Mouse (Mus musculus): ENCODE results near the gene Stat5a.

Stat5a gene

DNA sequence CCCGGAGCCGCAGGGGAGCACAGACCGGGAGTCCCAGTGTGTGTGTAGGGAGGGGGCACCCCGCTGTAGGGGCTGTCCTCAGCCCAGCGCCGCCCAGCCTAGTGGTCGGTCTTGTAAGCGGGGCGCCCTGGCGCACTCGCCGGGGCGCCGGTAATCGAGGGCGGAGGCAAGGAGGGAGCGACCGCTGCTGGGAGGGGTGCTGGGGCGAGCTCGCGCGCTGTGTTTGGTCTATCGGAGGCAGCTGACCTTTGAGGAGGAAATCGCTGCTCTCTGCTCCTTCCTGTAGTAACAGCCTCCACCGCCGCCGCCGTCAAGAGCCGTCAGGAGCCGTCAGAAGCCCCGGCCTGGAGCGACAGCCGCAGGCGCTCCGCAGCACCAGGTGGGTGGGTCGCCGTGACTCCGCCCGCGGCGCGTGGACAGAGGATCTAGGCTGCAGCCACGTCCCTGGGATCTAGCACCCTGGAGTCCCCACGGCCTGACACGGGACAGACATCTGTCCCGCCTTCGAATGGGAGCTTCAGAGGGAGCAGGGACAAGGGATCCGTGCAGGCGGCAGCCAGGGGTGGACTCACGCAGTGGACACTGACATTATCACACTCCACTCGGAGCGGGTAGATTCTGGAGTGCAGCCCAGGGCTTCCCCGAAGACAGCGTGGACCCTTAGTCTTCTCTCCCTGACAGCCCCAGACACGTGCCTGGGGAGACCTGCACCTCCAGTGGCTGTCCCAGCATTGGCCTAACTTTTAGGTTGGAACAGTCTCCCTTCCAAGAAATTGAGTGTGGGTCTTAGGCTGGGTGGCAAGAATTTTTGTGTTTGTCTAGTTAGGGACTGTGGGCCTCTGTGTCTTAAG lies 1.3 kb downstream of the Stat5a start:
- DNase-seq (ENCODE audit: low read depth, low spot score): peak; percentile 55

DNA sequence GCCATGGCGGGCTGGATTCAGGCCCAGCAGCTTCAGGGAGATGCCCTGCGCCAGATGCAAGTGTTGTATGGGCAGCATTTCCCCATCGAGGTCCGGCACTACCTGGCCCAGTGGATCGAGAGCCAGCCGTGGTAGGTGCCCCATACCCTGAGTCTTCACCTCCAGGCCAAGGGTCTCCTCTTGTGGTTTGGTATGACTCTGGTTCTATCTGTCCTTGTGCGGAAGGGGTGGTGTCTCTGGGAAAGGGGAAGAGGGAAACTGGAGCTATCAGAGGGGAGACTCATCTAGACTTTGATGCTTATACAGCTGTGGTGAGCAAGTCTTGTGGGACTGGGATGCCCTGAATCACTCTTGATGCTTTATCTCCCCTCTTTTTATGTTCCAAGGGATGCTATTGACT lies 2.2 kb downstream of the Stat5a start:
- DNase-seq (ENCODE audit: low read depth, low spot score): no peak

DNA sequence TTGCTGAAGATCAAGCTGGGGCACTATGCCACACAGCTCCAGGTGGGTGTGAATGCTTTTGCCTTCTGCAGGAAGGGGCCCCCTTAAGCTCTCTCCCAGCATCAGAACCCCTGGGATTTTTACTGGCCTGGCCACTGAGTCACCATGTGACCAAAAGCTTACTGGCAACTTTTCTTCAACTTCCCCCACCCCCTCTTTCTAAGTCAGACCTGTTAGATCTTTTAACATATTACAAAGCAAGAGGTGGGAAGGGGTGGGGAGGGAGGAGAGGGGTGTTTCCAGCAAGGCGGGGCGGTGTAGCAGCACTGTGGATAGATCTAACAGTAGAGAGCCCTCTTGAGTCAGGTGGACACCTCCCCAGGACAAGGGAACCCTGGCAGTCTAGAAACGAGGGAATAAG lies 2.7 kb downstream of the Stat5a start:
- DNase-seq (ENCODE audit: low read depth, low spot score): no peak

DNA sequence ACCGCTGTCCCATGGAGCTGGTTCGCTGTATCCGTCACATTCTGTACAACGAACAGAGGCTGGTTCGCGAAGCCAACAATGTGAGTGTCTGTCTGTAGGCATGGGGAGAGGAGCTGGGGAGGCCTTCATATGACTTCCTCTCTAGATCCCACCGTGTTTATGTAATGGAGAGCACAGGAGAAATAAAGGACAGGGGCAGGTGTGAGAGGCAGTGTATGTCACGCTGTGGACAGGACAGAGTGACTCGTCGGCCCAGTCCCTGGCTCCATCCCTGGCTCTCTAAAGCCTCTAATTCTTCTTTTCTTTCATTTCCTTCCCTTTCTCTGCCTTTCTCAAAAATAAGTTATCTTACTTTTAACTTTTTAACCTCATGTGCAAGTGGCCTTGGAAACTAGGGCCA lies 4.0 kb downstream of the Stat5a start:
- no peak for DNase-seq (ENCODE audit: low read depth, low spot score)

DNA sequence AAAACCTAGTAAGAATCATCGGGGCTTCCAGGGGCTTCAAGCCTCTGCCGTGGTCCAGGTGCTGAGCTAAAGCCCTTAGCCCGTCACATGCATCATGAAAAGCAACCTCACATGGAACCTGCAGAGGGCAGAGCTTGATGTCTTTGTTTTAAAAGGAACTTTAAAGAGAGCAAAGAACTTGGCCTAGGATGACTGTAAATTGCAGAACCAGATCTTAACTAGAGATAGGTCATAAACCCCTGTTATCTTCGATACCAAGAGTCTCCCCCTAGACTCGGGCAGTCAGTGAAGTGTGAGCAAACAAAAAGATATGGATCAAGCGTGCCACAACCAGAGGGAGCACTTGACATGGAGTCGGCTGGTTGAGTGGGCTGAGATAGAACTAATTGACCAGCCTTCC lies 6.5 kb downstream of the Stat5a start:
- no peak for DNase-seq (ENCODE audit: low read depth, low spot score)

DNA sequence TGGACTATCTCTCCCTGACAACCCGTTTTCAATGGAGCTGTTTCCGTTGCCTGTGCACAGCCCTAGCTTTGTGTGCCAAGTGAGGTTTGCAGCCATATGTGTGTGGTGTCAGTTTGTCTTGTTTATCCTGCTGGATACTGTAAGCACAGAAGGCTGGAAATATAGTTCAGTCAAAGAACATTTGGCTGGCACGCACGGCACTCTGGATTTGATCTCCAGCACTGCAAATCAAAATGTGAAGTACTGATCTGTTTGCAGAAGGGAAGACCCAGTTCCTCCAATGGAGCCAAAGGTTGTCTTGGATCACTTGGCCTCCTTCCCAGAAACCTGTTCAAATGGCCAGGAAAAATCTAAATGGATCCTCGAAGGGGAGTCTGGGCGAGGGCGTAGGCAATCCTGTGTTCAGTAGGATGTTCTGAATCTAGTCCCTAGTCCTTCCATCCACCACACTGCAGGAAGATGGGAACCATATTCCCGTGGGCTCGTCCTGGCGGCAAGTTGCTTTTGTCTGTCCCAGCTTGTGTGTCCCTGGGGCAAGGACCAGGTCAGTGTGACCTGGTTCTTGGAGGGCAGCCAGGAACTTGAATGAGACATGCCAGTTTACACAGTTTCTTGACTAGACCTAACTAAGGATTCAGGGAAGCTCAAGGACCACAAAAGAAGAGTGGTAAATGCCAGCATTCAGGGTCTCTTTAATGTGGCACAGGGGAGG lies 11.3 kb downstream of the Stat5a start:
- DNase-seq (ENCODE audit: low read depth, low spot score): no peak

DNA sequence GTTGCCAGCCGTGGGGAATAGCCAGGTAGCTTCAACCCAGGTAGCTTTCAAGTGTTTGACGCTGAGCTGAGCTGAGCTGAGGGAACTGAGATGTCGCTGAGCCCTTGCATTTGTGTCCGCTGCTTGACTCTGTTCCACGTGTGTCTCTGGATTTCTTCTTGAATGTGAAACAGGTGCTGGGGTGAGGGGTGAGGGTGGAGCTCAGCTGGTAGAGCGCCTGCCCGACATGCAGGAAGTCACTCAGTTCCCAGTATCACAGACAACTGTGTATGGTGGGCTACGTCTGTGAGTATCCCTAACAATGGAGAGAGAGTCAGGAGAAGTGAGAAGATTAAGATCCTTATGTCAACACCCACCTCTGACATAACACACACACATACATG lies 11.8 kb downstream of the Stat5a start:
- DNase-seq (ENCODE audit: low read depth, low spot score): no peak

DNA sequence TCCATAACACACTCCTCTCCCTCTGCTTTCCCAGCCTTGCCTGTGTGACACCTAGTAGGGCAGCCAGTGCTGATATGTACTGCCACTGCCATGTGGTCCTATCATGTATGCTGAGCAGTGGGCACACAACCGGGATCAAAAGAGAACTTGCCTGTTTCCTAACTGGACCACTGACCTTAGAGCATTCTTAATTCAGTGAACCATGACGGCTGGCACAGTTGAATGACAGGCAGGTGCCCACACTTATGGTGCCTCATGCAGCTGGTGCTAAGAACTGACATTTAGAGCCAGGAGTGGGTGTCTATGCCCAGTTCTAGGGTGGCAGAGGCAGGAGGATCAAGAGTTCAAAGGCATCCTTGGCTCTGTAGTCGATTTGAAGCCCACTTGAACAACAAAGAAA lies 16.6 kb downstream of the Stat5a start:
- DNase-seq (ENCODE audit: low read depth, low spot score): no peak

DNA sequence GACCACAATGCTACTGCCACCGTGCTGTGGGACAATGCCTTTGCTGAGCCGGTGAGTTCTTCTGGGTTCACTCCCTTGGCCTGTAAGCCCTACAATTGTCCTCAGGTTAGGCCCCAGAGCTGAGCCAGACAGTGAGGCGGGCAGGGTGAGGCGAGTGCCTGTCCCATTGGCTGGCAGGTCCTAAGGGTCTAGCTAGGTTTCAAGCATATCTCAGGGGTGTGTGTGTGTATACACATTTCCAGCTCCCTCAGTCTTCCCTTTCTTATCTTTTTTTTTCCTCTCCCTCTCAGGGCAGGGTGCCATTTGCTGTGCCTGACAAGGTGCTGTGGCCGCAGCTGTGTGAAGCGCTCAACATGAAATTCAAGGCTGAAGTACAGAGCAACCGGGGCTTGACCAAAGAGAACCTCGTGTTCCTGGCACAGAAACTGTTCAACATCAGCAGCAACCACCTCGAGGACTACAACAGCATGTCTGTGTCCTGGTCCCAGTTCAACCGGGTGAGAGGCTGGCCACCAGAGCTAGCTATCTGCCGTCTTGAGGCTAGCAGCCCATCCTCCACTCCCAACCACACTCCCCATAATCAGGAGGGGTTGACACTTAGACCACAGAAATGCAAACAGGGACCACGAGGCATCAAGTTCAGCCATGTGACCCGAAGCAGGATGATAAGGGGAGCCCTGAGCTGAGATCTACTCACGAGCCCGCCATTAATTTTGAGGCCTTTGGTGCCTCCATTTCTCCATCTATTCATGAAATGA lies 20.3 kb downstream of the Stat5a start:
- DNase-seq (ENCODE audit: low read depth, low spot score): no peak

DNA sequence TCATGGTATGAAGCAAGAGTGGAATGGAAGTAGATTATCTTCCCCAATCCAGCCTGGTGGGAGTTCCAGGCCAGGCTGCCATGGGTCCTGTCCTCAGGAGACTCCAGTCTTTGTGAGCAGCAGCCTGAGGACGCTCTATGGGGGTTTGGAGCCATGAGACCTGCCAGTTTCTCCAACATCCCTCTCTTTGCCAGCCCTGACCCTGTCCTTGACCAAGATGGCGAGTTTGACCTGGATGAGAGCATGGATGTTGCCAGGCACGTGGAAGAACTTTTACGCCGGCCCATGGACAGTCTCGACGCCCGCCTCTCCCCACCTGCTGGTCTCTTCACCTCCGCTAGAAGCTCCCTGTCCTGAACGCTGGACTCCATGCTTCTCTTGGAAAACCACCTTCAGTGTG lies 24.5 kb downstream of the Stat5a start:
- no peak for DNase-seq (ENCODE audit: low read depth, low spot score)

DNA sequence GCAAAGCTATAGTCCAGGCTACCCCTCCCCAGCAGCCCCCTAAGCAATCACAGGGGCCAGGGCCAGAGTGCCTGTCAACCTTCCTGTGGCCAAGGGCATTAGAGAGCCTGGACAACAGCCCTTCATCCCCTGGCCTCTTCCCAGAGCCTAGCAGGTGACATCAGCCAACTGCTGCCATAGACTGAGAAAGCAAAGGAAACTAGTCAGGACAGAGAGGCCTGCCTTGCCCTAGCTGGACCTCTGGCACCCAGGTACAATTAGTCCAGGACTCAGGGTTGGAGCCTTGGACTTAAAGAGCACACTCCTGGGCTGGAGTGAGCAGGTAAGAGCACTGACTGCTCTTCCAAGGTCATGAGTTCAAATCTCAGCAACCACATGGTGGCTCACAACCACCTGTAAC lies 26.3 kb downstream of the Stat5a start:
- DNase-seq (ENCODE audit: low read depth, low spot score): no peak

DNA sequence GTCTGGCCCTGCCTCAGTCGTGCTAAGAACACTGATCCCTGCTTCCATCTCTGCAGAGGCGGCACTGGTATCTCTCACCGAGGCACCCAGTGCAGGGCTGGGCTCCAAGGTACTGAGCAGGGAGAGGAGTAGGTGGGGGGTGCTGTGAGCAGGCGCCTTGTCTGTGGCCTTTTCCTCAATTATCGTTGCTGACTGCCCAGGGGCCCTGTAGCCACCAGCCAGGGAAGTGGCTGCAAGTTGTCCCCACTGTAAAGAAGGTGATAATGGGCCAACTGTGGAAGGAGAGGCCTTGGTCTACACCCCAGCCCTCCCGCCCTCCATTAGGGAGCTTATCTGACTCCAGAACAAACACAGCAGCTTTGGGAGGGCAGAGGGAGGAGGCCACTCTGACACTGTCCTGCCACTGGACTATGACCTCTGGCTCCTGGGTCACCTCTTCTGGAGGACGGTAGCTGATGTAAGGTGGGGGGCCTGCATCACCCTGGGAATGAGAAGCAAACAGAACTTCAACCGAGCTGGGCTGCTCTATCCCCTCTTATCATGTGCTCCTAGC lies 27.1 kb downstream of the Stat5a start:
- DNase-seq (ENCODE audit: low read depth, low spot score): no peak

DNA sequence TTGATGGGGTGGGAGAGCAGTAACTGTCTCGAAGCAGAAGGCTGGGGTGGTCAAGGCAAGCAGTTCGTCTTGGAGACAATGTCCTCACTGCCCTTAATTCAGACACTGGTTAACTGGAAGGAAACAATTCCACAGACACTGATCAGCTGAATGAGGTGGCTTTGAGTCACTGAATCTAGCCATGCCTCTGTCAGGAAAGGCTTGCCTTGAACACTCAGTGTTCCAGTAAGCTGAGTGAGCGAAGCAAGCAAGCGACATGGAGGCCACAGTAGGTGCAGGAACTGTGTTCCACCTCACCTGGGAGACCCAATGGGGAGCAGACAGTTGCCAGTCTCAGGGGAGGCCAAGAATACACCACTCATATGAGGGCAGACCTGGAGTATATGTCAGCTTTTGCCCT lies 28.1 kb downstream of the Stat5a start:
- no peak for DNase-seq (ENCODE audit: low read depth, low spot score)

DNA sequence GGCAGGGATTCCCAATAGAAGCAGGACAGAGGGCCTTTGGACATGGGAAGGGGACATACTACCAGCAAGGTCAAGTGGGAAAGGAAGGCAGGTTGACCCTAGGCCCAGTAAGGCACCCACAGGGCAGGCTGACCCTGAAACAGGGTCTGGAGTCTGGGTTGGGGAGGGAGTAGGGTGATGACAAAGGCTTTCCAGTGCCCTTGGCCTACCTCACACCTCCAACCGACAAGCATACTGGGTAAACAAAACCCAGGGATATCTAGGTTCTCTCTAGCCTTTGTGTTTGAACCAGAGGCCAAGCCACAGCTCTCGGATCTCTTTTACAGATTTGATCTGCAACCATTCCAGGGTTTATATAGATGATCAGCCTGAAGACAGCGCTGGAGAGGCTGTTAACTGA lies 28.6 kb downstream of the Stat5a start:
- no peak for DNase-seq (ENCODE audit: low read depth, low spot score)

DNA sequence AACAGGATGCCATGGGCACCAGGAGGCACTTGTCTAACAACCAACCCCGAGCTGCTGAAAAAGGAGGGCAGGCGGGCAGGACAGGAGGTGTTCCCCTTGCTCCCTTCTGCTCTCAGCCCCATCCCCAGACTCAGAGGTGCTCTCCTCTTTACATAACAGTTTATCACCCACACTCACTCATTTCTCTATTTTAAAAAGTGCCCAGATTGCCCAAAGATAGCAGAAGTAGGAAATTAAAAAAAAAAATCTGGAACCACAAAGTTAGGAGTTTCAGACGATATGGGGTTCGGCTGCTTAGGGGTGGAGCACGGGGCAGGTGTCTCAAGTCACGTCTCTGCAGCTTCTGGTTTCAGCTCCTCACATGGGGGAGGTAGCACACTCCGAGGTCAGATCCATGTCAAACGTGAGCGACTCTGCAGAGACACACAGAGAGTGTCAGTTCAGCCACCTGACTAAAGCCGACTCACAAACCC lies 29.2 kb downstream of the Stat5a start:
- no peak for DNase-seq (ENCODE audit: low read depth, low spot score)

DNA sequence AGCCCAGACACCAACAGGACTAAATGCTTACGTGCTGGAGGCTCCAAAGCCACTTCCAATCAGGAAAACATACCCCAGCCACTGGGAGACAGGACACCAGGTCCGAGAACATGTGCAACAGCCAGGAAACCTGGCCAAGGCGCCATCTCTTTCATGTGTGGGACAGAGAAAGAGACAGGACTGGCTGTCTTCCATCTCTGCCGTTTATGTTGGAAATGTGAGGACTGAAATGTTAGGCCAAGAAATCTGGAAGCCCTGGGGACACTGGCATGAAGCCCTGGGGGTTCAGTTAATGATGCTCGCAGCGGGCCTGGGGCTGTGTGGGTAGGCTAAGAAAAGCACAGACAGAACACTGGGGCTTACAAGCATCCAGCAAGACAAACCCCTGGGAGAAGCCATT lies 31.3 kb downstream of the Stat5a start:
- no peak for DNase-seq (ENCODE audit: low read depth, low spot score)

DNA sequence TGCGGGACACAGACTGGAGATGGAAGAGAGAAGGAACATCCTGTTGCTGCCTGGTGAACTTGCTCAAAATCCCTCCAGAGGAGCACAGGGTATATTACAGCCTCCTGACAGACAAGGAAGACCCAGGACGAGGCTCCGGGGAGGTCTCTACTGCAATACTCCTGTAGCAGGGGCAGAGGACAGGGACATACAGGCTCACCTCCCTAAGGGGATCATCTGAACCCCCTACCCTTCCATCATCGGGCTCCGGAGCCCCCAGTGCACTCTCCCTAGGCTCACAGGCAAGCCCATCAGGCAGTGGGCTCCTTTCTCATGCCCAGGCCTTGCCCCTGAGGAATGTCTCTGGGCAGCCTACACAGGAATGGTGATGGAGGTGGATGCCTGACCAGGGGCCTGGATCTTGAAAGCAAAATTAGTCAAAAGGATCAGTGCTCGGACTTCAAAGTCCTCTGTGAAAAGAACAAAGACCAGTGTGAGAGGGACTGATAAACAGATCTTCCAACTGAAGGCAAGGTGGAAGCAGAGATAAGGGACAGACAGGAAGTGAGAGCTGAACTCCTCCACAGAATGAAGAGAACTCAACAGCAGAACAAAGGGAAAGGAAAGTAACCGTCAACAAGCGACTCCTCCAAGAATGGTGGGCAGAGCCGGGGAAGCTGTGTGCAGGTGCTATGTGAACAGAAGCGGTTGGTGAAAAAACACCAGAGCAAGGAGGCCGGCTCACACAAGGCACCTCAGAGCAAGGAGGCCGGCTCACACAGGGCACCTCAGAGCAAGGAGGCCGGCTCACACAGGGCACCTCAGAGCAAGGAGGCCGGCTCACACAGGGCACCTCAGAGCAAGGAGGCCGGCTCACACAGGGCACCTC lies 32.3 kb downstream of the Stat5a start:
- no peak for DNase-seq (ENCODE audit: low read depth, low spot score)

DNA sequence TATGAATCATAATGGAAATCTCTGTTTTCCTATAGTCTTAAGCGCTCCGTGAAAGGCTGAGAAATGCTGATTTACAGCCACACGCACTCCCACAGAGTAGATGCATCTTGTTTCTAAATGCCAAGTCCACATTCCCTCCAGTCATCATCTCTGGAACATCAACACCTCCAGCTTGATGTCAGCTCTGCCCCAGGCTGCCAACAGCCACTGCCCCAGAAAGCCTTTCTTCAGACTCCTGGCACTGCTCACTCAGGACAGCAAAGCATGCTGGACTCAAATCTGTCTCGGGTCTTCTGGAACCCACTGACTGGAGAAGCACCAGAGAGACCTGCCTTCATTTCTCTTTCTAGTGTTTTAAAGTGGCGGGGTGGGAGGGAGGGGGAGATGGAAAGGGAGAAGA lies 33.3 kb downstream of the Stat5a start:
- DNase-seq (ENCODE audit: low read depth, low spot score): no peak

DNA sequence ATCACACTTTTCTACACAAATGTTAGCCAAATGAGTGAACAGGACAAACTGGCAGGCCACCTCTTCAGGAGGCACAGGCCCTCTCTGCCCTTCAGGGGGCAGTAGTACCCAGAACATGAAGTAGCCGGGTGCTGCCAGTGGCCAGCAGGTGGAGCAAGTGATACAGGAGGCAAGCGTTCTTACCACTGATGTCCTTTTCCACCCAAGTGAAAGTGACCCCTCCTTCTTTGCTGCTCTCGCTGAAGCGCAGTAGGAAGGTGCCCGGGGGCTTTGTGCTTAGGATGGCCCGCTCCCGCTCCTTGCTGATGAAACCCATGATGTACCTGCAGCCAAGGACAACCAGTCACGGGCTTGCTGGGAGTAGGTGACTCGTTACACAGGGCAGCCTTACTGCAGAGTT lies 34.3 kb downstream of the Stat5a start:
- DNase-seq (ENCODE audit: low read depth, low spot score): peak; percentile 65

DNA sequence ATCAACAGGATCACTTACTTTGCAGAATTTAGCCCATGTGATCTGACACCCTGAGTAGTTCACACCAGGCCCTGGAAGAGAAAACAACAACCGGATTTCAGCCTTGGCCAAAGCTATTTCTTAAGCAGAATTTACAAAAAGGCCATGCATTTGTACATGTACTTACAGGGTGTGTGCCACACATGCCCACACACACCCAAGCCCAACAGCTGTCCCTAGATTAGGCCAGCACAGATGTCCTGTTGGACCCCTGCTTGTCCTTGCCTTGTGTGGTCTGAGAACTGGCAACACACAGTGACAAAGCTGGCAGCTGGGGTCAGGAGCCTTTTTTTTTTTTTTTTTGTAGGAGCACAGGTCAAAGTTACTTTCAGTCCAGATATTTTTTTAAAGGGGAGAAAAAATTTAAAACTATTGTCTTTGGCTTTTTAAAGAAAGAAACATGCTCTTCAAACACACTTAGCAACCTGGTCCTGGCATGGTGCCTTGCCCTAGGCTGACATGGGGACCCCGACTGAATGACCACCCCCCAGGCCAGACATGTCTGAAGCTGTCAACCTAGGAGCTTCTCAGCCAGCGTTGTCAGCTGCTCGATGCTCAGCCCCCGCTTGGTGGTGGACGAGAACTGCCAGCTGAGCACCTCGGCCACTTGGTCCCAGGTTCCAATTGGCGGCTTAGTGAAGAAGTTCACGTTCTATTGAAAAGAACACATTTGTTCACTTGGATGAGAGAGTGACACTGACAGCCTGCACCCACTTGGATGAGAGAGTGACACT lies 35.2 kb downstream of the Stat5a start:
- DNase-seq (ENCODE audit: low read depth, low spot score): no peak
